Mouse (Mus musculus): ENCODE results near the gene Gdpd5. TPM values are rescaled to one million over a fixed set of nuclear protein-coding genes. Genes with fewer than 3 reads are reported as not detected.

Gdpd5 gene
- polyA plus RNA-seq, 1 experiment from 2014 or later, result 28.1 TPM

GRCm38 (mm10) chr7:99473638-99474407, 92.6 kb downstream of the Gdpd5 start:
- H3K27ac ChIP-seq, result peak overlapping the region; percentile 65; the same call in 1 of the 2 replicates
- 0 out of 2 replicates have a peak, but pooled peaks cover 9% of the 10 kb centered on the region for H3K27me3 ChIP-seq
- peaks cover 18% of the 10 kb centered on the region for H3K4me1 ChIP-seq
- no peak for ATAC-seq
- 87% methylated on average over 14 of the region's 14 CpGs for WGBS
- no peak overlapping the region for H3K9ac ChIP-seq
- H3K36me3 ChIP-seq (ENCODE audit: poor library complexity, severe bottlenecking), result peaks cover 67% of the 10 kb centered on the region
- no peak overlapping the region for H3K4me2 ChIP-seq
- H3K4me3 ChIP-seq, result no peak overlapping the region
- no peaks in the 10 kb centered on the region for H3K9me3 ChIP-seq (replicated peaks)

DNA sequence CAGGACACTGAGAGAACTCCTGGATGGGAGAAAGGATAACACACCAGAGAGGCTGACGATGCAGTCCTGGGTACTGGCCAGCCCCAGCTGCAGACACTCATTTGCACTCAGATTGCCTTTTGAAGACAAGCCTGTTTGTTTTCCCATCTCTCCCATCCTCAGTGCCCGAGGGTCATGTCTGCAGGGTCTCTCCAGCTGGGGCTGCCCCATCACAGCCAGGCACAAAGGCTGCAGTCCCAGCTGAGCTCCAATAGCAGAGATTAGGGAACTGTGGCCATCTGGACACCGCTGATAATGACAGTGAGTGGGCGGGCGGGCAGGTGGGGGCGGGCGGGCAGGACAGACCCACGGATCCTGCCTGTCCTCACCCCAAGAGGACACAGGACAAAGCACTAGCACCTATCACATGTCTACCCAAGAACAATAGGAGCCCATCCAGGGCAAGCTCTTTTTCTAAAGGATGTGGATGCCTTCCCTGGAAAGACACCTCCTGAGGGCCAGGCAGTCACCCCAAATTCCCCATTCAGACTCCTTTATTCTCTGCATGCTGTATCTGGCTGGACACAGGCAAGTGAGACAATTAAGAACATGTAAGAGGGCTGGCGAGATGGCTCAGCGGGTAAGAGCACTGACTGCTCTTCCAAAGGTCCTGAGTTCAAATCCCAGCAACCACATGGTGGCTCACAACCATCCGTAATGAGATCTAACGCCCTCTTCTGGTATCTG, 93.8 kb downstream of the Gdpd5 start:
- Histone ChIP-seq H3K9me3 (replicated peaks) (no peaks in the 10 kb centered on the region), H3K27me3 (0 out of 2 replicates have a peak, but pooled peaks cover 1% of the 10 kb centered on the region), H3K9ac (no peak overlapping the region), H3K4me1 (peaks cover 19% of the 10 kb centered on the region), H3K27ac (peak overlapping the region; percentile 65), H3K4me3 (no peak overlapping the region), H3K4me2 (no peak overlapping the region), H3K36me3 (ENCODE audit: poor library complexity, severe bottlenecking) (peaks cover 79% of the 10 kb centered on the region)
- ATAC-seq, result peak; percentile 28; the same call in 1 of the 2 replicates
- 55% methylated on average over 12 of the region's 12 CpGs for WGBS

DNA sequence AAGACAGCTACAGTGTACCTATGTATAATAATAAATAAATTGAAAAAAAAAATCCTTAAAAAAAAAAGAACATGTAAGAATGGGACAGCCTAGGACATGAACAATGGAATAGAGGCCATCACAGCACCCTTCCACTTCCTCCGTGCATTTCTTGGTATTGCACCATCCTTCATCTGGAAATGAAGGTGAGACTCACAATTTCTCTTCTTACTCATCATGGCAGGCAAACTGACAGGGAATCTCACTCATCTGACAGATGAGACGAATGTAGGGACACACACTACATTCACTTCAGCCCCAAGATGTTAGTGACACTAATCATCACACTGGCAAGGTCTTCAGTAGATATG, 94.3 kb downstream of the Gdpd5 start:
- no peak overlapping the region for H3K4me3 ChIP-seq
- no peaks in the 10 kb centered on the region for H3K27me3 ChIP-seq
- H3K27ac ChIP-seq, result no peak overlapping the region; the same call in 1 of the 2 replicates
- H3K4me2 ChIP-seq, result no peak overlapping the region
- no peak; the same call in 1 of the 2 replicates for ATAC-seq
- H3K36me3 ChIP-seq (ENCODE audit: poor library complexity, severe bottlenecking), result peaks cover 85% of the 10 kb centered on the region
- WGBS, result 91% methylated on average over 2 of the region's 2 CpGs
- H3K4me1 ChIP-seq, result peaks cover 24% of the 10 kb centered on the region
- H3K9ac ChIP-seq, result no peak overlapping the region
- no peaks in the 10 kb centered on the region for H3K9me3 ChIP-seq (replicated peaks)

DNA sequence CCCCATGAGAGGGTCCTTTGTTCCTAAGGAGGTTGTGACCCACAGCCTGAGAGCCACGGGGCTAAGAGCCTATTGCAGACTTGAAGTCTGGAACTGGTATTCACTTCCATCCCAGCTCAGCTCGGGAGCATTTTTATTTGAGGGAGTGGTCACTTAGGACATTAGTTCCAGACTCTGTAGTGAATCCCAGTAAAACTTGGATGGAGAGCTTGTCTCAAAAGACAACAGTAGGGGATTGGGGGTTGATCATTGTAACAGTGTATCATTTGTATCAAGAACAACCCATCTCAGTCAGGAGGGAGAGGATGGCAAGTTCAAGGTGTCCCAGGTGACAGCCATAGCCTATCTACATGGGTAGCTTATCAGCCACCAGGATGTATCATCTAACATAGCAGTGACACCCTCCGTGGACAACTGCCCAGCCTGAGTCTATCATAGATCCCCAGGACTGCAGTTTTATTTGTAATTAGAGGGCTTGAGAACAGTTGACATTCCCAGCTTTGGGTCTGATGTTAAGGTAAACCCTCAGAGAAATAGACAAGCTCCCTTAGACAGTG, 95.4 kb downstream of the Gdpd5 start:
- Histone ChIP-seq H3K4me3 (no peak overlapping the region), H3K9me3 (replicated peaks) (no peaks in the 10 kb centered on the region), H3K4me2 (no peak overlapping the region), H3K36me3 (ENCODE audit: poor library complexity, severe bottlenecking) (peaks cover 92% of the 10 kb centered on the region), H3K27me3 (no peaks in the 10 kb centered on the region), H3K9ac (no peak overlapping the region), H3K4me1 (peaks cover 35% of the 10 kb centered on the region), H3K27ac (no peak overlapping the region; the same call in 1 of the 2 replicates)
- 60% methylated on average over 3 of the region's 3 CpGs for WGBS
- ATAC-seq, result no peak

GRCm38 (mm10) chr7:99477235-99477634, 96.0 kb downstream of the Gdpd5 start:
- no peak overlapping the region for H3K9ac ChIP-seq
- WGBS, result 90% methylated on average over 5 of the region's 5 CpGs
- peaks cover 41% of the 10 kb centered on the region for H3K4me1 ChIP-seq

DNA sequence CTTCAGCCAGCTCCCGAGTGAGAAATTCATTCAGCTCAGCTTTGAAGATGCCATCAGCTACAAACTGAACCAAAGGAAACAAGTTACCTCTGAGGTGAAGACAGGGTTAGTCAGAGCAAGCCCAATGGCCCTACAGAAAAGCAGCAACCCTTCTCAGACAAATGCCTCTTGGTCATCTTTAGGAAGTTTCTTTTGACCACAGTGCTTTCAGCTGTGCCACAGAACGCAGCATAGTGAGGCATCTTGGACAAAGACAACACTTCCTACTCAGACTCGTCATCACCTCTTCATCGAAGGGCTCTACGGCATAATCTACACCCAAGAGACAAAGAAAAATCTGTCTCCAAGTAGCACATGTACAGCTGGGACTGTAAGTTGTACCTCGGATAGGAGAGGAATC, 101.4 kb downstream of the Gdpd5 start:
- Histone ChIP-seq H3K9ac (peak overlapping the region; percentile 94), H3K36me3 (ENCODE audit: poor library complexity, severe bottlenecking) (peaks cover 46% of the 10 kb centered on the region), H3K9me3 (replicated peaks) (no peaks in the 10 kb centered on the region), H3K4me2 (peak overlapping the region; percentile 87), H3K4me1 (peaks cover 40% of the 10 kb centered on the region), H3K27ac (peak overlapping the region; percentile 77; the same call in 1 of the 2 replicates), H3K27me3 (peaks cover 15% of the 10 kb centered on the region), H3K4me3 (peak overlapping the region; percentile 92)
- WGBS, result 4% methylated on average over 6 of the region's 6 CpGs
- no peak for ATAC-seq

More at GRCm38 (mm10) chr7:99477235-99477634, 96.0 kb downstream of the Gdpd5 start:
- no peak overlapping the region for H3K4me3 ChIP-seq
- ATAC-seq, result no peak
- H3K27me3 ChIP-seq, result no peaks in the 10 kb centered on the region
- H3K27ac ChIP-seq, result no peak overlapping the region
- peaks cover 91% of the 10 kb centered on the region for H3K36me3 ChIP-seq (ENCODE audit: poor library complexity, severe bottlenecking)
- no peaks in the 10 kb centered on the region for H3K9me3 ChIP-seq (replicated peaks)
- no peak overlapping the region for H3K4me2 ChIP-seq

GRCm38 (mm10) chr7:99483271-99483923, 102.2 kb downstream of the Gdpd5 start, which contains the start of gene Rps3:
Gene Rps3, minus strand, starts transcription at chr7:99483738.
- Histone ChIP-seq H3K27me3 (peaks cover 15% of the 10 kb centered on the region), H3K4me2 (peak within 1 kb of the TSS; percentile 87), H3K4me1 (peaks cover 40% of the 10 kb centered on the region), H3K36me3 (ENCODE audit: poor library complexity, severe bottlenecking) (peaks cover 38% of the 10 kb centered on the region), H3K4me3 (peak within 1 kb of the TSS; percentile 92), H3K9me3 (replicated peaks) (no peaks in the 10 kb centered on the region), H3K9ac (peak within 1 kb of the TSS; percentile 94), H3K27ac (peak within 1 kb of the TSS; percentile 77)
- peak; percentile 98 for ATAC-seq
- under 1% methylated on average over 45 of the region's 45 CpGs for WGBS

GRCm38 (mm10) chr7:99483924-99484319, 102.7 kb downstream of the Gdpd5 start:
- peak; percentile 37 for ATAC-seq
- H3K27ac ChIP-seq, result no peak overlapping the region

GRCm38 (mm10) chr7:99484679-99485078, 103.5 kb downstream of the Gdpd5 start:
- ATAC-seq, result no peak
- Histone ChIP-seq H3K9ac (no peak overlapping the region), H3K36me3 (ENCODE audit: poor library complexity, severe bottlenecking) (peaks cover 25% of the 10 kb centered on the region), H3K4me1 (peaks cover 29% of the 10 kb centered on the region), H3K27me3 (peaks cover 15% of the 10 kb centered on the region), H3K4me2 (no peak overlapping the region), H3K9me3 (replicated peaks) (no peaks in the 10 kb centered on the region), H3K4me3 (no peak overlapping the region), H3K27ac (no peak overlapping the region)
- 98% methylated on average over 1 of the region's 1 CpGs for WGBS

More at GRCm38 (mm10) chr7:99483924-99484319, 102.7 kb downstream of the Gdpd5 start:
- H3K36me3 ChIP-seq (ENCODE audit: poor library complexity, severe bottlenecking), result peaks cover 33% of the 10 kb centered on the region
- H3K9ac ChIP-seq, result no peak overlapping the region
- H3K27me3 ChIP-seq, result peaks cover 15% of the 10 kb centered on the region
- H3K4me2 ChIP-seq, result peak overlapping the region; percentile 87
- no peaks in the 10 kb centered on the region for H3K9me3 ChIP-seq (replicated peaks)
- 46% methylated on average over 8 of the region's 8 CpGs for WGBS
- peak overlapping the region; percentile 92 for H3K4me3 ChIP-seq
- peaks cover 37% of the 10 kb centered on the region for H3K4me1 ChIP-seq

DNA sequence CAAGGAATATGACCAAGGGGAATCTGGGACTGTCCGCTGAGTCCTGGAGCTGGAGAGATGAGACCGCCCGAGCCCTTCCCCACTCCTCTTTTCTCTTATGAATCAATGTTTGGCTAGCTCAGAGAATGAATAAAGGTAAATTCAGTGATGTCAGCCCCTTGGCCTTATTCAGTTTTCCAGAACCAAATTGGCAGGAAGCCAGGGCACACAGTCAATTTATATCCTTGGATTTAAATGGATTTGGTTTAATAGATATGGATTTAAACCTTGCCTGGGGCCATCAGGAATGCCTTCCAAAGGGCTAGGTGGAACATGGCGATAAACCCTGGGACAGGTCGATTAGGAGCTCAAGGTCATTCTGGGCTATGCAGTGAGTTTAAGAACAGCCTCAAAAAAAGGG, 108.5 kb downstream of the Gdpd5 start:
- Histone ChIP-seq H3K9ac (no peak overlapping the region), H3K36me3 (ENCODE audit: poor library complexity, severe bottlenecking) (no peaks in the 10 kb centered on the region), H3K4me3 (no peak overlapping the region), H3K4me1 (no peaks in the 10 kb centered on the region), H3K27ac (no peak overlapping the region), H3K27me3 (peaks cover 15% of the 10 kb centered on the region), H3K9me3 (replicated peaks) (peaks cover 8% of the 10 kb centered on the region), H3K4me2 (no peak overlapping the region)
- WGBS, result 77% methylated on average over 5 of the region's 5 CpGs
- ATAC-seq, result no peak

GRCm38 (mm10) chr7:99499128-99499527, 117.9 kb downstream of the Gdpd5 start:
- H3K36me3 ChIP-seq (ENCODE audit: poor library complexity, severe bottlenecking), result no peaks in the 10 kb centered on the region
- H3K9ac ChIP-seq, result no peak overlapping the region
- ATAC-seq, result no peak
- H3K27ac ChIP-seq, result no peak overlapping the region
- H3K4me3 ChIP-seq, result no peak overlapping the region
- no peak overlapping the region for H3K4me2 ChIP-seq
- no peaks in the 10 kb centered on the region for H3K9me3 ChIP-seq (replicated peaks)
- WGBS, result 68% methylated on average over 1 of the region's 1 CpGs
- no peaks in the 10 kb centered on the region for H3K27me3 ChIP-seq
- H3K4me1 ChIP-seq, result no peaks in the 10 kb centered on the region
